Mouse (Mus musculus) heart, postnatal 4 days (tissue): ENCODE data around the gene Abcb4. TPM values are rescaled to one million over a fixed set of nuclear protein-coding genes. Genes with fewer than 3 reads are reported as not detected.
"Not testable (repeated sequence)": the region's sequence is repeated elsewhere in the genome, so short reads cannot be mapped to it uniquely, and the experiment has no call there.

Experiments used
- DNase-seq: peaks from one replicate; pipeline ENCODE4 v3.0.0; 2021
- total RNA-seq, 2 experiments: library from RNA; stranded (reverse); gene quantifications; 2 replicates each; pipeline ENCODE4 v1.2.3; 2021

Abcb4 gene
- total RNA-seq, 2 experiments from 2014 or later = 3.3 to 3.8 TPM

GRCm38 (mm10) chr5:9000006-9000405 lies 106.5 kb downstream of the Abcb4 start:
- DNase-seq = not testable (repeated sequence)

- DNase-seq = not testable (repeated sequence)
Observed at GRCm38 (mm10) chr5:9006585-9006984, 113.1 kb downstream of the Abcb4 start.

Other genes with a start within 250 kb of the Abcb4 start
- 1 to 10 TPM; 4.4 to 5.1 TPM for gene Abcb1a, start 233.6 kb upstream of the Abcb4 start, total RNA-seq
- gene Abcb1b, start 95.6 kb upstream of the Abcb4 start, total RNA-seq = 1 to 10 TPM; 1.0 TPM
- 10 to 100 TPM; 19.9 TPM for gene Crot, start 103.6 kb downstream of the Abcb4 start, total RNA-seq
- 1 to 10 TPM; 6.7 to 7.1 TPM for gene Tmem243, start 207.0 kb downstream of the Abcb4 start, total RNA-seq